Mouse (Mus musculus) small intestine, adult 2 months (tissue): ENCODE measurements around the gene Adam15.

Experiments
- CTCF ChIP-seq: fragments of 200-500 bp; IDR thresholded peaks from 2 replicates; pipeline ENCODE4 v1.5.1; 2012; ENCODE audit warnings: low read depth, mild to moderate bottlenecking, control low read depth, inconsistent platforms, low read length, moderate library complexity, mixed read lengths; ENCODE audit not compliant: insufficient replicate concordance, insufficient read length; ENCODE audit errors: extremely low read depth
- POLR2A ChIP-seq: fragments of 200-500 bp; IDR thresholded peaks from 2 replicates; pipeline ENCODE4 v1.6.1; 2012; ENCODE audit warnings: low read depth, mild to moderate bottlenecking, control low read depth, inconsistent platforms, low read length, moderate library complexity

- no peak for TF ChIP-seq CTCF
- TF ChIP-seq POLR2A: no peak
Observed at GRCm38 (mm10) chr3:89300514-89300913, 49.3 kb downstream of the Adam15 start.
